In the genomic region with DNA sequence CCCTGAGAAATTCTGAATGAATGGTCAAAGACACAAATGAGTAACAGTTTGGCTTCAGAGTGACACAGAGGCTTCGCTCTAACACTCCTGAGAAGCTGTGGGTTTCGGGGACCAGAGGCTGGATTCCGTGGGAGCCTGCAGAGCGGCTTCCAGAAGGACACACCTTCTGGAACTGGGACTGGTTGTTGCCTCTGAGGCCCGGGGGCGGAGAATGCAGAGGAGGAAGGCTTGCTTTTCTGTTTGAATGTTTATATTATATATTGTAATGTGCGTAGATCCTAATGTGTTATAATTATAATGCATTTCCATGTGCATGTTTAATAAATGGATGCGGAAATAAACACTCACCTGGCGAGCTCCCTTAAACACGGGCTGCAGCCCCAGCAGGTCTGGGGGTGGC, we compare ENCODE assay signal across 12 mouse cellular contexts. TPM values are rescaled to one million over a fixed set of nuclear protein-coding genes. Genes with fewer than 3 reads are reported as not detected.
DNase-seq lines count a peak whose midpoint lies in the region; ATAC-seq lines count a peak whose summit lies in the region.
"Had no signal": no experiment of that assay in that cellular context is flagged by ENCODE, and none has a peak within 500 bp of the region (broad histone marks: within the 10 kb centered on the region; RNA-seq: fewer than 3 reads in every experiment).

No protein-coding gene starts in this region.

- no peak overlapping the region; the same call in 1 of the 2 replicates for H3K4me2 ChIP-seq in hindbrain, embryonic 14.5 days (replicated peaks)
- peak overlapping the region; percentile 42 for H3K4me2 ChIP-seq in forebrain, embryonic 16.5 days (ENCODE audit: low read length)

- peaks cover 19% of the 10 kb centered on the region for H3K4me1 ChIP-seq in hindbrain, embryonic 10.5 days (replicated peaks)
- no peaks in the 10 kb centered on the region for H3K4me1 ChIP-seq in hindbrain, embryonic 14.5 days (replicated peaks; ENCODE audit: control insufficient read depth, insufficient read depth, low read length)
- H3K4me1 ChIP-seq in embryonic facial prominence, embryonic 10.5 days: peaks cover 19% of the 10 kb centered on the region
- H3K4me1 ChIP-seq in forebrain, embryonic 16.5 days (replicated peaks; ENCODE audit: control insufficient read depth, insufficient read depth, low read length): peaks cover 20% of the 10 kb centered on the region
- peaks cover 17% of the 10 kb centered on the region for H3K4me1 ChIP-seq in midbrain, embryonic 10.5 days

- H3K27me3 ChIP-seq in hindbrain, embryonic 10.5 days (ENCODE audit: insufficient read depth, poor library complexity, severe bottlenecking): peaks cover 10% of the 10 kb centered on the region
- H3K27me3 ChIP-seq in hindbrain, embryonic 14.5 days (ENCODE audit: control insufficient read depth, insufficient read depth, low read length): no peaks in the 10 kb centered on the region
- peaks cover 12% of the 10 kb centered on the region for H3K27me3 ChIP-seq in embryonic facial prominence, embryonic 10.5 days (replicated peaks; ENCODE audit: low read depth, poor library complexity, severe bottlenecking)
- H3K27me3 ChIP-seq in forebrain, embryonic 16.5 days (replicated peaks; ENCODE audit: control insufficient read depth, insufficient read depth, low read length): no peaks in the 10 kb centered on the region
- H3K27me3 ChIP-seq in midbrain, embryonic 10.5 days (ENCODE audit: low read depth, poor library complexity, severe bottlenecking): peaks cover 12% of the 10 kb centered on the region

- no peak overlapping the region for H3K27ac ChIP-seq in hindbrain, embryonic 10.5 days
- H3K27ac ChIP-seq in hindbrain, embryonic 14.5 days: no peak overlapping the region
- no peak overlapping the region for H3K27ac ChIP-seq in embryonic facial prominence, embryonic 10.5 days (replicated peaks)
- H3K27ac ChIP-seq in forebrain, embryonic 16.5 days (ENCODE audit: low read length): no peak overlapping the region
- H3K27ac ChIP-seq in midbrain, embryonic 10.5 days (replicated peaks): no peak overlapping the region

- no peaks in the 10 kb centered on the region for H3K36me3 ChIP-seq in hindbrain, embryonic 10.5 days
- no peaks in the 10 kb centered on the region for H3K36me3 ChIP-seq in hindbrain, embryonic 14.5 days (replicated peaks; ENCODE audit: control insufficient read depth, insufficient read depth)
- no peaks in the 10 kb centered on the region for H3K36me3 ChIP-seq in embryonic facial prominence, embryonic 10.5 days (replicated peaks)
- H3K36me3 ChIP-seq in forebrain, embryonic 16.5 days (ENCODE audit: control insufficient read depth, insufficient read depth): no peaks in the 10 kb centered on the region
- no peaks in the 10 kb centered on the region for H3K36me3 ChIP-seq in midbrain, embryonic 10.5 days

- no peak overlapping the region for H3K9ac ChIP-seq in hindbrain, embryonic 14.5 days
- H3K9ac ChIP-seq in forebrain, embryonic 16.5 days (replicated peaks; ENCODE audit: low read depth, low read length): no peak overlapping the region

- no peak for DNase-seq in hindbrain, embryonic 10.5 days (ENCODE audit: low spot score)
- DNase-seq in hindbrain, embryonic 14.5 days (ENCODE audit: low spot score): no peak
- no peak for DNase-seq in embryonic facial prominence, embryonic 10.5 days (ENCODE audit: low spot score)
- no peak for DNase-seq in midbrain, embryonic 10.5 days (ENCODE audit: low spot score)
- no peak for DNase-seq in gastrocnemius, adult 18-20 months (ENCODE audit: low spot score)
- no peak for DNase-seq in spleen, postnatal 36 days (ENCODE audit: low spot score in 2 of 2)
- DNase-seq: cerebellum, adult 11 months; right cerebral cortex, postnatal 14 days; thymus, postnatal 36 days had no signal

- no peak for ATAC-seq in hindbrain, embryonic 14.5 days (ENCODE audit: low FRiP score)
- ATAC-seq in forebrain, embryonic 16.5 days: no peak
- no peak for ATAC-seq in erythroblast, adult 5-6 weeks (replicated peaks; ENCODE audit: low FRiP score, poor library complexity, severe bottlenecking)

- 50% methylated on average over 10 of the region's 10 CpGs for WGBS in hindbrain, embryonic 10.5 days
- WGBS in hindbrain, embryonic 14.5 days: 56% methylated on average over 10 of the region's 10 CpGs
- WGBS in embryonic facial prominence, embryonic 10.5 days: 51% methylated on average over 10 of the region's 10 CpGs
- WGBS in forebrain, embryonic 16.5 days: 51% methylated on average over 10 of the region's 10 CpGs
- WGBS in midbrain, embryonic 10.5 days: 51% methylated on average over 10 of the region's 10 CpGs

- peak overlapping the region; percentile 36; the same call in 1 of the 2 replicates for H3K4me3 ChIP-seq in hindbrain, embryonic 10.5 days
- H3K4me3 ChIP-seq in hindbrain, embryonic 14.5 days (replicated peaks; ENCODE audit: low read length): no peak overlapping the region
- peak overlapping the region; percentile 46 for H3K4me3 ChIP-seq in embryonic facial prominence, embryonic 10.5 days
- no peak overlapping the region; the same call in 1 of the 2 replicates for H3K4me3 ChIP-seq in forebrain, embryonic 16.5 days (replicated peaks; ENCODE audit: low read length)
- peak overlapping the region; percentile 34 for H3K4me3 ChIP-seq in midbrain, embryonic 10.5 days

- H3K9me3 ChIP-seq in hindbrain, embryonic 10.5 days: 0 out of 2 replicates have a peak, but pooled peaks cover 3% of the 10 kb centered on the region
- H3K9me3 ChIP-seq in hindbrain, embryonic 14.5 days (ENCODE audit: control insufficient read depth, low read length): no peaks in the 10 kb centered on the region
- no peaks in the 10 kb centered on the region for H3K9me3 ChIP-seq in embryonic facial prominence, embryonic 10.5 days
- no peaks in the 10 kb centered on the region for H3K9me3 ChIP-seq in forebrain, embryonic 16.5 days (ENCODE audit: control insufficient read depth, low read length)
- 0 out of 2 replicates have a peak, but pooled peaks cover 2% of the 10 kb centered on the region for H3K9me3 ChIP-seq in midbrain, embryonic 10.5 days (replicated peaks)

RNA-seq across cellular contexts. Expression of a gene that starts 15.7 kb away (rescaled TPM):
- 148 and 190 TPM in 2 replicates for polyA plus RNA-seq in hindbrain, embryonic 10.5 days (2016; fragmentation: Nextera tagmentation; extraction: Ambion mirVana)
- 184 and 213 TPM in 2 replicates for polyA plus RNA-seq in hindbrain, embryonic 14.5 days (2014; fragmentation: Nextera tagmentation; extraction: Ambion mirVana)
- polyA plus RNA-seq in embryonic facial prominence, embryonic 10.5 days (2016; fragmentation: Nextera tagmentation; extraction: Ambion mirVana): 143 and 156 TPM in 2 replicates
- 234 and 240 TPM in 2 replicates for polyA plus RNA-seq in forebrain, embryonic 16.5 days (2015; fragmentation: Nextera tagmentation; extraction: Ambion mirVana)
- polyA plus RNA-seq in midbrain, embryonic 10.5 days (2016; fragmentation: Nextera tagmentation; extraction: Ambion mirVana): 128 and 162 TPM in 2 replicates
- 13.2 and 14.6 TPM in 2 replicates for total RNA-seq in erythroblast, adult 5-6 weeks (2015; ENCODE audit: low replicate concordance)
- 3.9 and 16.3 TPM in 2 replicates for total RNA-seq in erythroblast, adult 5-6 weeks (2017; ENCODE audit: low replicate concordance)
- 10 to 100 TPM; 45.4 to 48.0 TPM for total RNA-seq in gastrocnemius, adult 18-20 months (2021)

RNA-seq across cellular contexts. Expression of a gene that starts 33.9 kb away (rescaled TPM):
- polyA plus RNA-seq in hindbrain, embryonic 10.5 days (2016; fragmentation: Nextera tagmentation; extraction: Ambion mirVana): not detected in 2 replicates
- not detected in 2 replicates for polyA plus RNA-seq in hindbrain, embryonic 14.5 days (2014; fragmentation: Nextera tagmentation; extraction: Ambion mirVana)
- not detected in 2 replicates for polyA plus RNA-seq in embryonic facial prominence, embryonic 10.5 days (2016; fragmentation: Nextera tagmentation; extraction: Ambion mirVana)
- polyA plus RNA-seq in forebrain, embryonic 16.5 days (2015; fragmentation: Nextera tagmentation; extraction: Ambion mirVana): 0.11 and 0.43 TPM in 2 replicates
- 0.05 TPM in 1 of 2 replicates, not detected in the other for polyA plus RNA-seq in midbrain, embryonic 10.5 days (2016; fragmentation: Nextera tagmentation; extraction: Ambion mirVana)
- not detected in 2 replicates for total RNA-seq in erythroblast, adult 5-6 weeks (2015; ENCODE audit: low replicate concordance)
- total RNA-seq in erythroblast, adult 5-6 weeks (2017; ENCODE audit: low replicate concordance): not detected in 2 replicates
- not detected for total RNA-seq in gastrocnemius, adult 18-20 months (2021)
- total RNA-seq: CH12.LX had no signal

RNA-seq across cellular contexts. Expression of a gene that starts 45.1 kb away (rescaled TPM):
- 11.4 and 21.5 TPM in 2 replicates for polyA plus RNA-seq in hindbrain, embryonic 10.5 days (2016; fragmentation: Nextera tagmentation; extraction: Ambion mirVana)
- 8.1 and 10.1 TPM in 2 replicates for polyA plus RNA-seq in hindbrain, embryonic 14.5 days (2014; fragmentation: Nextera tagmentation; extraction: Ambion mirVana)
- polyA plus RNA-seq in embryonic facial prominence, embryonic 10.5 days (2016; fragmentation: Nextera tagmentation; extraction: Ambion mirVana): 7.1 and 8.8 TPM in 2 replicates
- 4.8 and 8.7 TPM in 2 replicates for polyA plus RNA-seq in forebrain, embryonic 16.5 days (2015; fragmentation: Nextera tagmentation; extraction: Ambion mirVana)
- 15.5 and 24.2 TPM in 2 replicates for polyA plus RNA-seq in midbrain, embryonic 10.5 days (2016; fragmentation: Nextera tagmentation; extraction: Ambion mirVana)
- not detected in 2 replicates for total RNA-seq in erythroblast, adult 5-6 weeks (2015; ENCODE audit: low replicate concordance)
- not detected in 2 replicates for total RNA-seq in erythroblast, adult 5-6 weeks (2017; ENCODE audit: low replicate concordance)
- 1 to 10 TPM; 1.3 to 2.0 TPM for total RNA-seq in gastrocnemius, adult 18-20 months (2021)

Comparison
In these comparisons a context has a peak if more than half of its experiments do, and no peak if none do; other contexts are left out.
1. H3K4me3 ChIP-seq: peak in hindbrain, embryonic 10.5 days (single experiment), embryonic facial prominence, embryonic 10.5 days (single experiment) and midbrain, embryonic 10.5 days (single experiment); none in hindbrain, embryonic 14.5 days (single experiment) and forebrain, embryonic 16.5 days (single experiment).